Mouse (Mus musculus): Measurements from ENCODE around the gene Tanc1. TPM values are rescaled to one million over a fixed set of nuclear protein-coding genes. Genes with fewer than 3 reads are reported as not detected.
A peak's percentile ranks its signal among the peaks of the same experiment; 100 is the strongest.

Tanc1 gene
- total and polyA plus RNA-seq, 3 experiments = 5.6 to 17.3 (median 16.4) TPM

DNA sequence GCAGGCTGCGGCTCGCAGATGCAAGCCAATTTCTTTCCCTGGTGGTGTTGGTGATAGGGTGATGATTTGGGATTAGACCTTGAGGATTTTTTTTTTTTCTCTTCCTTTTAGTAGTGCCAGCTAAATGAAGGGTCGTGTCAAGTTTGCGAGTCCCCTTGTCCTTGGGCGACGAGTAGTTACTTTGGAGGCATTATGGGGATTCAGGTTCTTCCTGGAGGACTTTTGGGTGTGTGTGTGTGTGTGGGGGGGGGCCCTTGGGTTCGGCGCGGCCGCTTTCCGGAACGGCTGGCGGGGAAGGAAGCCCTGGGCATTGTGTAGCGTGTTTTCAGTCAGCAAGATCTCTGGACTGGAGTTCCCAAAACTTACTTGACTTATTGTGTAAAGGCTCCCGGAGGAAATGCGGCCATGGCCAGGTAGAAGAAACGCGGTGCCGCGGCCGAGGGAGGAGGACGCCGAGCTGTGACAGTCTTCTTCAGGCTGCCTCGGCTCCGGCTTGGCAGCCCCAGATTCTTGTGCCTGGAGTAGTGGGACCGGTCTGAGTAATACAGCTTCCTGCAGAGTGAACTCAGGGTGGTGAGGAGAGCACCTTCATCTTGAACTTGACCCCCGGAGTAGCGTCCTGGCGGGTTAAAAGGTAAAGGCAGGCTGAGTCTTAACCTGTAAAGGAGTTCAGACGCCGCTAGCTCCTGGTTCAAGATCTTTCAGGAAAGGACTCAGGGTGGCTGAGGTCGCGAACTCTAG is 1.1 kb downstream of the Tanc1 start:
- peak; percentile 72 for DNase-seq

DNA sequence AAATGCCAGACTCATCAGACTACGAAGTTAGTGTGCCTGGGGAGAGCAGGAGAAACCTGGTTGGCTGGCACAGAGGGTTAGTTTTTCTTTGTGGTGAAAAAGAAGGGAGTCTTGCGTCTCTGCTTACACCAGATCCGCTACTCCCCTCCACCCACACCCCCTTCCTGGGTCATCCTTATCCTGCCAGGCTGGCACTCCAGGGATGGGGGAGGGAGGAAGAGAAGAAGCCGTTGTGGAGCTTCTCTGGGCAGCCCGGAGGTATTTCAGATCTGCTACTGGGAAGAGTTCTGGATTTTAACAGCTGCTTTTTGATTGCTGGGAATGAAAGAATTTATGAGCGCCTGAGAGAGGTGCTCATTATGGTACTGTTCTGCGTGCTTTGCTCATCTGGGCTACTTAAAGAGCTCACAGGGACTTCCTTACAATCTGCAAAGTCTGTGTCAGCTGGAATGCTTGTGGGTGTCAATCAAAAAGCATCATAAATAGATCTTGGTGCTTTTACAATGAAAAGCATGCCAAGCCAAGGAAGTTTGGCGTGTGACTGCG is 1.7 kb downstream of the Tanc1 start:
- DNase-seq = peak; percentile 40

- no peak for DNase-seq
Observed at GRCm38 (mm10) chr2:59616890-59617289, 5.0 kb downstream of the Tanc1 start.

DNA sequence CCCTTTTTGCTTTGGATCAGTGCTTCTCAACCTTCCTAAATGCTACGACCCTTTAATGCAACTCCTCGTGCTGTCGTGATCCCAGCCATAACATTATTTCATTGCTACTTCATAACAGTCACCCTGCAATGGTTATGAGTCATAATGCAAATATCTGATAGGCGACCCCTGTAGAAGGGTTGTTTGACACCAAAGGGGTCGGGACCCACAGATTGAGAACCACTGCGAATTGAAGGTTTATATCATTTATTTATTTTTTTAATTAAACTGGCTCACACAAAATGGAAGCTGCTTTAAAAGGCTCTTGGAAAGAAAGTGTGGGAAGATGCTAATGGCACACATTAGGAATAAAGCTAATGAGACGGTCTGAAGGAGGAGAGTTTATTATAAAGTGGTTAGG is 7.2 kb downstream of the Tanc1 start:
- DNase-seq = no peak

DNA sequence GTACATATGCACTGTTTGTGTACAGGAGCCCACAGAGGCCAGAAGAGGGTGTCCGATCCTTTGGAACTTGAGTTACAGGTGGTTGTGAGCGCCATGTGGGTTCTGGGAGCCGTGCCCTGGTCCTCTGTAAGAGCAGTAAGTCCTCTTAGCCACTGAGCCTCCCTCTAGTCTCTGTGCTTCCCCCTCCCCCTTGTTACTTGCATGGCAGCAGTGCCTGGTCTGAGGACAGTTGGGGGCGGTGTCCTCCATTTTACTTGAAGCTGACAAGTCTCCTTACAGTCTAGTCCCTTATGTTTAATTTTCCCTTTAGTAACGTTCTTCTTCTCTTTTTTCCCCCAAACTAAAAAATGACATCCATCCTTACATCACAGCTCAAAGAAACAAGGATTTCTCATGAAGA is 8.8 kb downstream of the Tanc1 start:
- no peak for DNase-seq

GRCm38 (mm10) chr2:59622514-59623139 is 10.8 kb downstream of the Tanc1 start:
- DNase-seq = no peak

DNA sequence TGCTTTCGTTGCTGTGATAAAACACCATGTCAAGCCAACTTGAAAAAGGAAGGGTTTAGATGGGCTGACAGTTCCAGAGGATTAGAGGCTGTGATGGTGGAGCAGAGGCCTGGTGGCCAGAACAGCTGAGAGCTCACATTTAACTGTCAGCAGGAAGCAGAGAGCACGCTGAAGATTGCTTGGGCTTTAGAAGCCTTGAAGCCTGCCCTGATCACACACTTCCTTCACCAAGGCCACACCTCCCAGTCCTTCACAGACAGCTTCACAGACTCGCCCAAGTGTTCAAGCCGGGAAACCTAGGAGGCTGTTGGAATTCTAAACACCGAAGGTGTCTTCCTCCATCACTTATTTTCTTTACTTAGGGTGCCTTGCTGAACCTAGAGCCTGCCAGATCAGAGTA is 12.0 kb downstream of the Tanc1 start:
- no peak for DNase-seq

GRCm38 (mm10) chr2:59625416-59625815 is 13.6 kb downstream of the Tanc1 start:
- no peak for DNase-seq

GRCm38 (mm10) chr2:59625927-59626326 is 14.1 kb downstream of the Tanc1 start:
- DNase-seq = no peak

GRCm38 (mm10) chr2:59626422-59626821 is 14.6 kb downstream of the Tanc1 start:
- no peak for DNase-seq

GRCm38 (mm10) chr2:59627502-59627901 is 15.7 kb downstream of the Tanc1 start:
- no peak for DNase-seq

GRCm38 (mm10) chr2:59628057-59628901 is 16.4 kb downstream of the Tanc1 start:
- peak; percentile 69 for DNase-seq

DNA sequence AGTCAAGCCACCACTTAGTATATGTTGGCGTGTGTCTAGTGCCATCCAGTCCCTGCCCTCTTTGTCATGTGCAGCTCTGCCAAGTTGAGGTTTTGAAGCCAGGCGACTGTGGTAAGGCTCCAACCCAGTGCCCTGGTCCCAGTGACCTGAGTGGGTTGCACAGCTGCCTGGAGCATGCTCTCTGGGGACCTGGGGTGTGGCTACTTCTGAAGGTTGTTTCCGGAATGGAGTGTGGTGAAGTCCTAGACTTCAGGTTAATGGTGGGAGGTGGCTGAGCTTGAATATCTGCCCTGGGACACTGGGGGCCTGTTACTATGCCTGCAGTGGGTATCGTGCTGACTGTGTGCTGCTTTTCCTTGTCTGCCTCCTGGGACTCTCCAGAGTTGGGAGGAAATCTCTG is 18.0 kb downstream of the Tanc1 start:
- peak; percentile 46 for DNase-seq

- no peak for DNase-seq
Observed at GRCm38 (mm10) chr2:59631406-59631805, 19.6 kb downstream of the Tanc1 start.

GRCm38 (mm10) chr2:59633761-59634430 is 22.1 kb downstream of the Tanc1 start:
- DNase-seq = peak; percentile 50

DNA sequence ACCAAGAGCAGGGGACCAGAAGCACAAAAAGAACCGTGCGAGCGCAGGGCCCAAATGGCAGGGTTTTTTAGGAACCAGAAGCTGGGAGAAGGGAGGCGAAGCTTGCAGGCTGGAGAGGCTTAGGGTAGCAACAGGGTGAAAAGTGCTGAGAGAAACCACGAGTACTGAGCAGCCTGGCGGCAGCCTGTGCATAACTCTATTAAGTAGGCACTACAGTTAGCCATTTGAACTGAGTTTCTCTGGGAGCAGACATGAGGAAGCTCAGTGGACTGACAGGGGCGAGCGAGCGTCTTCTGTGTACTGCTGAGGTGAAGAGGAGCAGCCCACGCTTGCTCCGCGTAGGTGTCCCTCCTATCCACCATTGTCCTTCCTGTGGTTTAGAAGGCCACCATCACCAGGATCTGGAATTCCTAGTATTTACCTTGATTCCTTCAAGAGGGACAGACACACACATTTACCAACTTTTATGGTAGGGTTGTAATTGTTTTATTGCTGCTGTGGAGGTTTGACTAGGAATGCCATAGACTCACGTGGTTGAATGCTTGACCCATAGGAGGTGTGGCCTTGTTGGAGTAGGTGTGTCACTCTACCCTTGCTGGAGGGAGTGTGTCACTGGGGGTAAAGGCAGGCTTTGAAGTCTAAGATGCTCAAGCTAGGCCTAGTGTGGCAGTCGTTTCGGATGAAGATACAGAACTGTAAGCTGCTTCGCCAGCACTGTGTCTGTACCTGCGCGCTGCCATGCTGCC is 25.4 kb downstream of the Tanc1 start:
- no peak for DNase-seq

GRCm38 (mm10) chr2:59642722-59643121 is 30.9 kb downstream of the Tanc1 start:
- no peak for DNase-seq

- DNase-seq = no peak
Observed at GRCm38 (mm10) chr2:59644816-59645215, 33.0 kb downstream of the Tanc1 start.

DNA sequence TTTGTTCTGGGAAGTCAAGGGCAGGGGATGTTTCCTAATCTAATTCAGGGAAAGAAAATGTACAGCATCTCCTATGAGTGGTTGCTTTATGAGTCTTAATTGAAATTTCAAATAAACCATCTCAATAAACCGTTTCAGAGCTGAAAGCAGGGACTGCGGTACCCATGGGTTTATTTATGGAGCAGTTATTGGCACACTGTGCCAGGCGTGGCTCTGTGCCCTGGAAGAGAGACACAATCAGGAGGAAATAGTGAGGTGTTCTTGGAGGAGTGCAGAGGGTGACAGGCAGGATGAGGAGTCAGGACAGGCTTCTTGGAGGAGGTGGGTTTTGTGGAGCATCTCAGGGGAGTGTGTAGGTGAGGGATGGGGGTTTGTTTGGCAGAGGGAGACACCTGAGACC is 33.7 kb downstream of the Tanc1 start:
- no peak for DNase-seq

- no peak for DNase-seq
Observed at GRCm38 (mm10) chr2:59646740-59647390, 35.0 kb downstream of the Tanc1 start.

- no peak for DNase-seq
Observed at GRCm38 (mm10) chr2:59648444-59648843, 36.6 kb downstream of the Tanc1 start.
